Mouse (Mus musculus) kidney, embryonic 16.5 days (tissue): ENCODE results near the gene Tcp10c. TPM values are rescaled to one million over a fixed set of nuclear protein-coding genes. Genes with fewer than 3 reads are reported as not detected.
A peak's percentile ranks its signal among the peaks of the same experiment; 100 is the strongest.
"Not testable (repeated sequence)": the region's sequence is repeated elsewhere in the genome, so short reads cannot be mapped to it uniquely, and the experiment has no call there.

Experiments used
- ATAC-seq: fragments of 200-750 bp; cut with Nextera tagmentation; 2 replicates; pipeline ENCODE4 v1.8.0; 2017; ENCODE audit warnings: moderate TSS enrichment; ENCODE audit not compliant: low FRiP score, low TSS enrichment
- H3K27ac ChIP-seq: fragments of 300-500 bp; sonication (generic); 2 replicates; pipeline ENCODE4 v1.5.1; 2014; ENCODE audit warnings: low read length
- H3K27me3 ChIP-seq: fragments of 300-500 bp; sonication (generic); 2 replicates; pipeline ENCODE4 v1.6.1; 2014; ENCODE audit warnings: low read length, control low read depth, mixed read lengths; ENCODE audit not compliant: insufficient read depth
- H3K36me3 ChIP-seq: fragments of 300-500 bp; sonication (generic); 2 replicates; pipeline ENCODE4 v1.6.1; 2014; ENCODE audit warnings: low read length, control low read depth, mixed read lengths; ENCODE audit not compliant: insufficient read depth
- H3K4me1 ChIP-seq: fragments of 300-500 bp; sonication (generic); 2 replicates; pipeline ENCODE4 v1.6.1; 2014; ENCODE audit warnings: low read length, control low read depth, mixed read lengths; ENCODE audit not compliant: insufficient read depth
- H3K4me2 ChIP-seq: fragments of 300-500 bp; sonication (generic); replicated peaks from 2 replicates; pipeline ENCODE4 v1.6.1; 2014; ENCODE audit warnings: low read depth, low read length
- H3K4me3 ChIP-seq: fragments of 300-500 bp; sonication (generic); 2 replicates; pipeline ENCODE4 v1.5.1; 2014; ENCODE audit warnings: mild to moderate bottlenecking, low read length
- H3K9ac ChIP-seq: fragments of 300-500 bp; sonication (generic); replicated peaks from 2 replicates; pipeline ENCODE4 v1.6.1; 2014; ENCODE audit warnings: low read length
- H3K9me3 ChIP-seq: fragments of 300-500 bp; sonication (generic); 2 replicates; pipeline ENCODE4 v1.6.1; 2016; ENCODE audit warnings: low read length, control low read depth
- WGBS: fragments of 180-500 bp; shearing (Covaris S2); extraction: QIAGEN DNeasy Blood & Tissue Kit; methylation state at CpG from one replicate; pipeline ENCODE4 v1.1.7; 2014; 5-methylcytosine and 5-hydroxymethylcytosine counted together
- polyA plus RNA-seq: library from polyadenylated mRNA; unstranded; fragments of >200 nt; fragmentation: Nextera tagmentation; extraction: Ambion mirVana; gene quantifications from 2 replicates; pipeline ENCODE4 v1.2.1, GENCODE M21; 2015

Tcp10c gene
- polyA plus RNA-seq: not detected in 2 replicates

- not testable (repeated sequence) for H3K9ac ChIP-seq, H3K4me3 ChIP-seq, H3K4me1 ChIP-seq, H3K36me3 ChIP-seq, ATAC-seq, H3K4me2 ChIP-seq, H3K27me3 ChIP-seq, H3K9me3 ChIP-seq, H3K27ac ChIP-seq
- 88% methylated on average over 4 of the region's 4 CpGs for WGBS
Observed at GRCm38 (mm10) chr17:13354521-13354920, at the start of gene Tcp10c. Gene Tcp10c (plus strand): TSS chr17:13354572.

- not testable (repeated sequence) for H3K4me3 ChIP-seq, H3K36me3 ChIP-seq, H3K9ac ChIP-seq, H3K27ac ChIP-seq, H3K4me2 ChIP-seq, H3K4me1 ChIP-seq, H3K27me3 ChIP-seq
- 81% methylated on average over 5 of the region's 6 CpGs for WGBS
- 0 out of 2 replicates have a peak, but pooled peaks have one; percentile 5 for ATAC-seq
- peaks cover 22% of the 10 kb centered on the region for H3K9me3 ChIP-seq
Observed at GRCm38 (mm10) chr17:13307852-13308251, 46.5 kb upstream of the Tcp10c start.

GRCm38 (mm10) chr17:13308344-13308743 lies 46.0 kb upstream of the Tcp10c start:
- not testable (repeated sequence) for H3K4me3 ChIP-seq, H3K27me3 ChIP-seq, H3K4me1 ChIP-seq, H3K9ac ChIP-seq, H3K36me3 ChIP-seq, H3K4me2 ChIP-seq, H3K27ac ChIP-seq
- peak; percentile 66 for ATAC-seq
- H3K9me3 ChIP-seq: peaks cover 23% of the 10 kb centered on the region
- WGBS: 82% methylated on average over 5 of the region's 5 CpGs

- not testable (repeated sequence) for H3K36me3 ChIP-seq, H3K4me1 ChIP-seq, H3K4me3 ChIP-seq, H3K27ac ChIP-seq, H3K27me3 ChIP-seq, H3K9ac ChIP-seq, H3K4me2 ChIP-seq
- H3K9me3 ChIP-seq: peaks cover 23% of the 10 kb centered on the region
- 80% methylated on average over 4 of the region's 4 CpGs for WGBS
- ATAC-seq: peak; percentile 60
Observed at GRCm38 (mm10) chr17:13308746-13309145, 45.6 kb upstream of the Tcp10c start.

GRCm38 (mm10) chr17:13309182-13309631 lies 45.2 kb upstream of the Tcp10c start:
- 88% methylated on average over 10 of the region's 10 CpGs for WGBS
- not testable (repeated sequence) for H3K4me2 ChIP-seq, H3K27ac ChIP-seq, H3K4me1 ChIP-seq, H3K4me3 ChIP-seq, H3K27me3 ChIP-seq, H3K9ac ChIP-seq, H3K36me3 ChIP-seq
- peaks cover 23% of the 10 kb centered on the region for H3K9me3 ChIP-seq
- ATAC-seq: peak; percentile 46

- not testable (repeated sequence) for H3K27ac ChIP-seq, H3K4me2 ChIP-seq, H3K4me1 ChIP-seq, H3K27me3 ChIP-seq, H3K9ac ChIP-seq, H3K36me3 ChIP-seq, H3K4me3 ChIP-seq
- WGBS: 79% methylated on average over 4 of the region's 4 CpGs
- 0 out of 2 replicates have a peak, but pooled peaks have one; percentile 40 for ATAC-seq
- H3K9me3 ChIP-seq: peaks cover 27% of the 10 kb centered on the region
Observed at GRCm38 (mm10) chr17:13329967-13330366, 24.4 kb upstream of the Tcp10c start.

GRCm38 (mm10) chr17:13331179-13331578 lies 23.2 kb upstream of the Tcp10c start:
- H3K4me3 ChIP-seq, H3K27ac ChIP-seq, H3K4me2 ChIP-seq, H3K27me3 ChIP-seq, H3K4me1 ChIP-seq, H3K36me3 ChIP-seq, H3K9ac ChIP-seq: not testable (repeated sequence)
- 65% methylated on average over 3 of the region's 4 CpGs for WGBS
- H3K9me3 ChIP-seq: peaks cover 27% of the 10 kb centered on the region
- 0 out of 2 replicates have a peak, but pooled peaks have one; percentile 1 for ATAC-seq

GRCm38 (mm10) chr17:13332496-13332895 lies 21.9 kb upstream of the Tcp10c start:
- not testable (repeated sequence) for H3K36me3 ChIP-seq, H3K4me1 ChIP-seq, H3K9ac ChIP-seq, H3K4me3 ChIP-seq, H3K4me2 ChIP-seq, H3K27ac ChIP-seq, ATAC-seq, H3K27me3 ChIP-seq
- 88% methylated on average over 8 of the region's 8 CpGs for WGBS
- peaks cover 27% of the 10 kb centered on the region for H3K9me3 ChIP-seq

- not testable (repeated sequence) for H3K27ac ChIP-seq, H3K27me3 ChIP-seq, H3K4me3 ChIP-seq, H3K9ac ChIP-seq, H3K36me3 ChIP-seq, H3K4me2 ChIP-seq, H3K9me3 ChIP-seq, H3K4me1 ChIP-seq
- ATAC-seq: peak; percentile 77
- WGBS: 67% methylated on average over 9 of the region's 9 CpGs
Observed at GRCm38 (mm10) chr17:13336979-13337749, 17.2 kb upstream of the Tcp10c start.

- not testable (repeated sequence) for H3K4me1 ChIP-seq, H3K27ac ChIP-seq, H3K4me2 ChIP-seq, H3K27me3 ChIP-seq, H3K36me3 ChIP-seq, H3K9ac ChIP-seq, H3K4me3 ChIP-seq, H3K9me3 ChIP-seq
- ATAC-seq: 0 out of 2 replicates have a peak, but pooled peaks have one; percentile 17
- WGBS: 67% methylated on average over 1 of the region's 1 CpGs
Observed at GRCm38 (mm10) chr17:13337931-13338330, 16.4 kb upstream of the Tcp10c start.
